Mouse (Mus musculus): ENCODE measurements around the gene Orc3. TPM values are rescaled to one million over a fixed set of nuclear protein-coding genes. Genes with fewer than 3 reads are reported as not detected.
"Not testable (repeated sequence)": the region's sequence is repeated elsewhere in the genome, so short reads cannot be mapped to it uniquely, and the experiment has no call there.

Gene Orc3
- total RNA-seq, 1 experiment from 2014 or later = 96.9 TPM

GRCm38 (mm10) chr4:34583427-34583826, 31.3 kb downstream of the Orc3 start:
- ATAC-seq (replicated peaks; ENCODE audit: low read depth, poor library complexity, severe bottlenecking) = no peak

DNA sequence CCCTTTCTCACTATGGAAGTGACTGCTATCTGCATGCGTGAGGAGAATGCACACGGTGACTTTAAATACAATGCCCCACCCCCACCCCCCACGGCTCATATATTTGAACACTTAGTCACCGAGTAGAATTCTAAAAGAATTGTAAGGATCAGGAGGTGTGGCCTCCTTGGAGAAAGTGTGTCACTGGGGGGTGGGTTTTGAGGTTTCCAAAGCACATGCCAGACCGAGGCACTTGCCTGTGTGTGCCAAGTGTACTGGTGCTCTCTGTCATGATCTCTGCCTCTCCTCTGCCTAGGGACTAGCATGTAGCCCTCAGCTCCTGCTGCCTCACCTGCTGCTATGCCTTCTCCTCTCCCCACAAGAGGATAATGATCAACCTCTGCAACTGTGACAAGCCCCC, 32.3 kb downstream of the Orc3 start:
- ATAC-seq (replicated peaks; ENCODE audit: low read depth, poor library complexity, severe bottlenecking) = no peak

- no peak for ATAC-seq (replicated peaks; ENCODE audit: low read depth, poor library complexity, severe bottlenecking)
Measured at GRCm38 (mm10) chr4:34581990-34582389, 32.8 kb downstream of the Orc3 start.

- not testable (repeated sequence) for ATAC-seq (replicated peaks; ENCODE audit: low read depth, poor library complexity, severe bottlenecking)
Measured at GRCm38 (mm10) chr4:34581489-34581888, 33.3 kb downstream of the Orc3 start.

DNA sequence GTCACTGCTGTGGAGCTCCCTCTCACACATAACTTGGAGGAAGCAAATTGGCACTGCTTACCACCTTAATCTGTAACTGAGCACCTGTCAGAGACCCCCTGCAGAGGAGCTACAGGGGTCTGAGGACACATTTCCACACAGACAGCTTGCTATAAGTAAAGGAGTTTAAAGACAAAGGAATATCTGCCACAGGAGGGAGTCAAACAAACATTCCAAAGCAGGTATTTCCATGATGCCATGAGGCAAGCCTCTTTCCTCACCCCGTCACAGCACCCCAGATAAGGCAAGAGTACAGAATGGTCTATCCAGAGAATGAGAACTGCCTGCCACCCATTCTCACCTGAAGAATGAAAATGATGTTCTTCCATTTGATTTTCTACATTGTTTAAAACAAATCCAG, 35.5 kb downstream of the Orc3 start:
- no peak for ATAC-seq (replicated peaks; ENCODE audit: low read depth, poor library complexity, severe bottlenecking)

- peak; percentile 73 for ATAC-seq (replicated peaks; ENCODE audit: low read depth, poor library complexity, severe bottlenecking)
Measured at GRCm38 (mm10) chr4:34577028-34577427, 37.7 kb downstream of the Orc3 start.

- no peak for ATAC-seq (replicated peaks; ENCODE audit: low read depth, poor library complexity, severe bottlenecking)
Measured at GRCm38 (mm10) chr4:34572876-34573275, 41.9 kb downstream of the Orc3 start.

DNA sequence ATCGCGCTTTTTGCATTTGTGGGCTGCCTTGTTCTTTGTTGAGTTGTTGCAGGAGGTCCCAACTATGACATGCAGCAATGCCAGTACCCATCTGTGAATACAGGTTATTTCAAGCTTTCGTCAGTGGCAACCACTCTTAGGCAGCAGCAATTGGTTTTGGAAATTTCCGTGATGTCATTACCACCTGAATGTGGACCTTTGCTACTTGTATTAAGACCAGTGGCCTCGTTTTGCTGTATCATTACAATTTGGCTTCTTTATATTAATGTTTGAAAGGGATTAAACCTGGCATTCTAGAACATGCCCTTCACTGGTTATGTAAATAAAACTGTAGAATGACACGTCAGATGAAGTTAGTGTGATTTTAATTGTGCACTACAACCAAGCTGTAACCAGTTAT, 48.5 kb downstream of the Orc3 start:
- ATAC-seq (replicated peaks; ENCODE audit: low read depth, poor library complexity, severe bottlenecking) = no peak

DNA sequence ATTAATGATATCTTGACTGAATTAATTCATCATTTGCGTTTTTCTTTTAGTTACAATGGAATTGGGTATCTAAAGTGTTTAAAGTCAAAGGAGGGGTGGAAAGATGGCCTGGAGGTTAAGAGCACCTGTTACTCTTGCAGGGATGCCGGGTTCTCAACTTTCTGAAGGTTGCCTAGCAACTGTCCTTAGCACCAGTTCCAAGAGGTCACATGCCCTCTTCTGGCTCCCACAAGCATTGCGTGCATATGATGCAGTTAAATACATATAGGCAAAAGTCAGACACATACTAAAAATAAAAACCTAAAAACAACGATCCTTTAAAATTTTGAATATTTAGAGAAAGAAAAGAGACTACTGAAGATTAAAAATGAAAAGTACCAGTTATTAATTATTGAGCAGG, 53.8 kb downstream of the Orc3 start:
- peak; percentile 93 for ATAC-seq (replicated peaks; ENCODE audit: low read depth, poor library complexity, severe bottlenecking)

DNA sequence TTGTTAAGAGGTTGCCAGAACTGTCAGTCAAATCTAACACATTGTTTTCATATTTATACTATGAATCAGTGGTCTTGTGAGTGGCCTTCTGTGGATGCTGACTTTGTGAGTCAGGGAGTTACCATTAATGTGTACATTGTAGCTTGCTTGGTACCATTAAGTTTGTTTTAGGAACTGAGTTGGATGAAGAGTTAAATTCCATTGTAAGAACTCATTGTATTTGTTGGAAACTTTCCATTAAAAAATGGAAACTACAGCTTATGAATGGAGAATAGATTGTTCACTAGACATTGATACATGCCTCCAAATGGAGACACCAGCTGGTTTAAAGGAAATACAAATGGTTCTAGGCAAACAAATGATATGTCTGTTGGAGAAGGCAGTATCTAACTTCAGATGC, 58.6 kb downstream of the Orc3 start:
- ATAC-seq (replicated peaks; ENCODE audit: low read depth, poor library complexity, severe bottlenecking) = no peak

- no peak for ATAC-seq (replicated peaks; ENCODE audit: low read depth, poor library complexity, severe bottlenecking)
Measured at GRCm38 (mm10) chr4:34555604-34556003, 59.1 kb downstream of the Orc3 start.

DNA sequence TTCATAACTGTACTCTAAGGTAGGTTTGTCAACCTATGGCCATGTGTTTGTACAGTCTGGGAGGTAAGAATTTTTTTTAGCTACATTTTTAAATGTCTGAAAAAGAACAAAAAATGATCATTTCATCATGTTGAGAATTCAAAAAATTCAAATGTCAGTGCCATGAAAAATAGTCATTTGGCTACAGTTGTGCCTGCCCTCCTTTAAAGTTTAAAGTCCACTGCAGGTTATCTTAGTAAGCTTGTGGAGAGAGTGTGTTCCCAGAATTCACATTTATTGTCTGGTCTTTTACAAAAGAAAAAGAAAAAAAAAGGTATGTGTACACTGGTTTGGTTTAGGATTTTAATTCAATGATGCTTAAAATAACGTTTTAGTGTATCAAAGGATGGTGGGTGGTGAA, 60.1 kb downstream of the Orc3 start:
- no peak for ATAC-seq (replicated peaks; ENCODE audit: low read depth, poor library complexity, severe bottlenecking)

GRCm38 (mm10) chr4:34551966-34552365, 62.8 kb downstream of the Orc3 start:
- ATAC-seq (replicated peaks; ENCODE audit: low read depth, poor library complexity, severe bottlenecking) = no peak

DNA sequence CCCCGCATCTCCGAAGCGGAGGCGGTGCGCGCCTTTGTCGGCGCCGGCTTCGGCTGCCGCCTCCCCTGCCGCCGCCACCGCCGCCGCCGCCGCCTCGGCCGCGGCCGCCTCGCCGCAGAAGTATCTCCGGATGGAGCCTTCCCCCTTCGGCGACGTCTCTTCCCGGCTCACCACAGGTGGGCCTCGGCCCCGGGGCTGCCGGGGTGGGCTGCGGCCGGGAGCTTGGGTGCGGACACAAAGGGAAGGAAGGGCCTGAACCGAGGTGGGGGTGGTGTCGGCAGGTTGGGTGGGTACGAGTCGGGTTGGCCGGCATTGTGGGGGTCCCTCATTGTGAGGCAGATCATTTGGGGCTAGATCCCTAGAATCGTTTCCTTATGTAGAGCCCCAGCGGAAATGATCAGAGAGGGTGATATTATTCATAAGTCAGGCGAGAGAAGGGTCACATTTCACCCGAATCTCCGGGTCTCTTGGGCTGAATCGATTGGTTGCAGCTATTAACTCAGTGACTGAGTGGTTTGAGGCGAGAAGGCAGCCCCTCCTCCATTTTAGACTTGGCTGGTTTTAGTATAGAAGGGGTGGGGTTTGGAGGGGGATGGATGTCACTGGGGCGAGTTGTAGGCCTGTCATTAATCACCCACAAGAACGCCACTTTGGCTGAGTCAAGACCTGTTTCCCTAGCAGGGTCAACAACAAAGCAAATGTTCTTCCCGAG, 63.5 kb downstream of the Orc3 start:
- peak; percentile 65 for ATAC-seq (replicated peaks; ENCODE audit: low read depth, poor library complexity, severe bottlenecking)

DNA sequence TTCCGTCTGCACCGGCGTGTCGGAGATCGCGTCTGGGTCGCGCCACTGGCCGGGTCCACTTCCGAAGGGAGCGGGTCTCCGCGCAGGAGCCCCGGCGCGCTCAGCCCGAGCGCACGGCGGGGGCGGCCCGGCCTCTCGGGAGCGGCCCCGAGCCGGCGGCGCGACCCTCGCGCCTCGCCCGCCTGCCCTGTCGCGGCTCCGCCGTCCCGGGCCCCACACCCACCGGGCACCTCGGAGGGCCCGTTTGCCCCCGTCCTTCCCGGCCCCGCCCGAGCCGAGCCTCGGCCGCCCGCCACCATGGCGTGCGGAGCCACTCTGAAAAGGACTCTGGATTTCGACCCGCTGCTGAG, 64.0 kb downstream of the Orc3 start, which contains the start of gene Akirin2:
TSS of gene Akirin2 (plus strand) at position 190 of the 350 bp plus-strand sequence.
- ATAC-seq (replicated peaks; ENCODE audit: low read depth, poor library complexity, severe bottlenecking) = no peak

DNA sequence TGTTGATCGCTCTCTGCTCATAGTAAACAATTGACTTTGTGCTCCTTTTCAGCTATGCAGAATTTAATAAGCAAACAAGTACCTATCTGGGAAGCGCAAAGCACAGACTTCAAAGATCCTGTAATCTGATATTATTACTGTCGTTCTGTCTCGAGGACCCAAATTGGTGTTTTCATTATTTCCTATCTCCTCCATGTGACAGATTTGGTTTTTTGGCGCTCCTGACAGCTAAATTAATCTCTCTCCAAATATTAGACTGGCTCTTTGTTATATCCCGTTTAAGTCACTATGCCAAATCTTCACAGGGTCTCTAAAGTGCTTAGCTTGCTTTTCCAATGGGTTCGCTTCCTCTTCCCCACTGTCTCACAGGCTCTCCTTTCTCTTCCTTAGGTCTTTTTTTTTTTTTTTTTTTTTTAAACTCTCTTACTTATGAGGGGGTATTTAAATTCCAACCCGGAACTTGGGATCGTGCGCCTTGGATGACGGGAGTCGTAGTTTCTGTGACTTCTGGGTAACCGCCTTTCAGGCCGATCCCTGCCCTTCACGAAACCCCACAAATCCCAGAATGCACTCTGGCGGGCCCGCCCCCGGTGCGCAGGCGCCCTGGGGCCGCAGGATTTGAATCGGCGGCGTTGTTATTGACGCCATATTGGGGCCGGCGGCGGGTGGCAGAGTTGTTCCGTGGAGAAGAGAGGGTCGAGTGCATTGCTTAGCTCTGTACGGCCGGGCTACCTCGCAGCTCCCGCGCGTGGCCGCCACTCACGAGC, 64.6 kb downstream of the Orc3 start:
- ATAC-seq (replicated peaks; ENCODE audit: low read depth, poor library complexity, severe bottlenecking) = peak; percentile 93

DNA sequence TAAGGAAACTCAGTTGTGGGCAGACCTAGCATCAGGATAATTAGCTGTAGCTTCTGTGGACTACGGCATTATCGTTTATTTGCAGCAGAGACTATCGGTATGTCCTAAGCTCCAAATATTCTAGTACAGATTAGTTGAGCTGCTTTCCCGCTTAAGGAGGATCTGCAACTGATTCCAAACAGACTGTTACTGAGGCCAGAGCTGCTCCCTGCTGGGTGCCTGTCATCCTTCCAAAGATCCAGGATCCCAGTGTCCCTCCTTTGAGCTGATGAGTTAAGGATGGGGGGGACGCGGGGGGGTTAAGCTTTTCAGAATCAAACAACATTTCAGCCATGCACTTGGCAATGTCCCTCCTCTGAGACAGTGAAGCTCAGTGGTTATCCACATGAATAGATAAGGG, 84.8 kb downstream of the Orc3 start:
- no peak for ATAC-seq (replicated peaks; ENCODE audit: low read depth, poor library complexity, severe bottlenecking)

DNA sequence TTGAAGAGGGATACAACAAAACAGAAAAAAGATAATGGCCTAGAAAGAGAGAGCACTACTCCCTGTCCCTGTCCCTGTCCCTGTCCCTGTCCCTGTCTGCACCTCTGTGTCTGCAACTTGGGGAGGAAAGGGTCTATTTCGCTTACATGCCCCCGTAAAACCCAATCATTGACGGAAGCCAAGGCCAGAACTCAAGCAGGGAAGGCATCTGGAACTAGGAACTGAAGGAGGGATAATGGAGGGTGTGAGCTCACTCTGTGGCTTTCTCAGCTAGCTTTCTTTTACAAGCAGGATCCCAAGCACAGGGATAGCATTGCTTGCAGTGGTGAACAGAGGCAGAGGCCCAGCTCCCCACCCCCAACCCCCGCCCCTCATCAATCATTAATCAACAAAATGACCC, 85.4 kb downstream of the Orc3 start:
- ATAC-seq (replicated peaks; ENCODE audit: low read depth, poor library complexity, severe bottlenecking) = no peak

DNA sequence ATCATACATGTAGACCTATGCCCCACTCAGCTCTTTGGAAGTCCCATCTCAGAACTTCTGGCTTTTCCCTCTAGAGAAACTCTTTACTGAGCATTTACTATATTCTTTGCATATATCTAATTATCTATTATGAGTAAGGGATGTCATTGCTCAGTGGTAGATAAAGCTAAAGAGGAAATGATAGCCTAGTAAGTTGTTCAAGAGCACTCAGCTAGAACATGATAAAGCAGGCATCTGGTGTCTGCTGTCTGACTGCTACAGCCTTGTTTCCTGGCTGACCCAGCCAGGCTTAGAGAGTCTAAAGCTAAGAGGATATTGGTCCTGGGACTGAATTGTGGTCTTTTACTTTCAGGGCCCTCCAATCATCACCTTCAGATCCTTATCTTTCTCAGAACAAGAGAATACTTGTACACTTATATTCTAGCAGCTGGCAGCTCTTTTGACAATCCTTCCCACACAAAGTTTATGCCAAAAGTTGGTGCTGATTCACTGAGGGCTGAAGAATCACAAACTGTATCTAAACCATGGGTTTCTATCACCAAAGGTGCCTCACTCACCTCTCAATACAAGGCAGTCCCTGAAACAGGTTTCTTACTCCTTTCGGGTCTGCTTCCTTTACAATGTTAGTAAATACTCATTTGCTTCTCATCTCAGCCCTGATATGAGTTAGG, 86.2 kb downstream of the Orc3 start:
- no peak for ATAC-seq (replicated peaks; ENCODE audit: low read depth, poor library complexity, severe bottlenecking)

GRCm38 (mm10) chr4:34526771-34527170, 88.0 kb downstream of the Orc3 start:
- ATAC-seq (replicated peaks; ENCODE audit: low read depth, poor library complexity, severe bottlenecking) = peak; percentile 87

DNA sequence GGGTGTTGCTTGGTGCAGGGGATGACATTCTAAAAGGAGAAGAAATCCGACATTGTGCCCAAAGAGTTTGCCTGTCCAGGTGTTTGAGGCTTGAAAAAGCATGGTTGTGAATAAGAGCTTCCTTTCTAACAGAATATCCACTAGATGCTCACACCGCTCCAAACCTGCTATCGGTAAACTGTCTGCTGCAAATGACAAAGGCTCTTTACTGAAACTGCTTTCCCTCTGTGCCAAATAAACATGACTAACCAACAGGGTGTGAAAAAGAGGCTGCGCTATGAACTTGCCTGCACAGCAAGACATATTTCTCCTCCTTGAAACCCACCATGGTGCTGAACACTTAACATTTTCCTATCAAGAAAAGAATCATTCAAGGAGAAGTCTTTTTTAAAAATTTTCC, 91.2 kb downstream of the Orc3 start:
- ATAC-seq (replicated peaks; ENCODE audit: low read depth, poor library complexity, severe bottlenecking) = no peak
